Mouse (Mus musculus): ENCODE data around the gene Psmc5.
A peak's percentile ranks its signal among the peaks of the same experiment; 100 is the strongest.
"Not testable (repeated sequence)": the region's sequence is repeated elsewhere in the genome, so short reads cannot be mapped to it uniquely, and the experiment has no call there.

The Psmc5 gene

GRCm38 (mm10) chr11:106255685-106256451 is at the start of gene Psmc5, which contains the start of gene Ftsj3:
Gene Psmc5, plus strand, starts transcription at chr11:106256154.
Gene Ftsj3, minus strand, starts transcription at chr11:106256079.
- DNase-seq (ENCODE audit: low spot score in 2 of 2), result peak; percentile 94 to 97

- DNase-seq (ENCODE audit: low spot score in 2 of 2), result no peak
Measured at GRCm38 (mm10) chr11:106212771-106213170, 43.2 kb upstream of the Psmc5 start.

GRCm38 (mm10) chr11:106214856-106215255 is 41.1 kb upstream of the Psmc5 start:
- no peak for DNase-seq (ENCODE audit: low spot score in 2 of 2)

- DNase-seq (ENCODE audit: low spot score in 2 of 2), result no peak
Measured at GRCm38 (mm10) chr11:106215450-106215859, 40.5 kb upstream of the Psmc5 start.

GRCm38 (mm10) chr11:106215927-106216729 is 39.8 kb upstream of the Psmc5 start, which contains the start of gene Ccdc47:
Gene Ccdc47, minus strand, starts transcription at chr11:106216344.
- peak; percentile 94 to 97 for DNase-seq (ENCODE audit: low spot score in 2 of 2)

GRCm38 (mm10) chr11:106216730-106217490 is 39.0 kb upstream of the Psmc5 start, which contains the start of gene Ddx42:
Gene Ddx42, plus strand, starts transcription at chr11:106216926.
- DNase-seq (ENCODE audit: low spot score in 2 of 2), result peak; percentile 92 to 94

- DNase-seq (ENCODE audit: low spot score in 2 of 2), result no peak
Measured at GRCm38 (mm10) chr11:106220603-106221002, 35.4 kb upstream of the Psmc5 start.

GRCm38 (mm10) chr11:106233978-106234377 is 22.0 kb upstream of the Psmc5 start:
- not testable (repeated sequence) for DNase-seq (ENCODE audit: low spot score in 2 of 2)

GRCm38 (mm10) chr11:106246834-106247233 is 9.1 kb upstream of the Psmc5 start:
- peak in 1 of 2 experiments; percentile 9 for DNase-seq (ENCODE audit: low spot score in 2 of 2)

GRCm38 (mm10) chr11:106249326-106249725 is 6.6 kb upstream of the Psmc5 start:
- DNase-seq (ENCODE audit: low spot score in 2 of 2), result no peak

GRCm38 (mm10) chr11:106254767-106255166 is 1.2 kb upstream of the Psmc5 start:
- DNase-seq (ENCODE audit: low spot score in 2 of 2), result no peak

GRCm38 (mm10) chr11:106255174-106255573 is 780 bp upstream of the Psmc5 start:
- no peak for DNase-seq (ENCODE audit: low spot score in 2 of 2)

- DNase-seq (ENCODE audit: low spot score in 2 of 2), result no peak
Measured at GRCm38 (mm10) chr11:106256775-106257174, 821 bp downstream of the Psmc5 start.

GRCm38 (mm10) chr11:106260826-106261450 is 5.0 kb downstream of the Psmc5 start:
- no peak for DNase-seq (ENCODE audit: low spot score in 2 of 2)

- no peak for DNase-seq (ENCODE audit: low spot score in 2 of 2)
Measured at GRCm38 (mm10) chr11:106263963-106264362, 8.0 kb downstream of the Psmc5 start.

GRCm38 (mm10) chr11:106264988-106265387 is 9.0 kb downstream of the Psmc5 start:
- no peak for DNase-seq (ENCODE audit: low spot score in 2 of 2)

GRCm38 (mm10) chr11:106265570-106265969 is 9.6 kb downstream of the Psmc5 start:
- no peak for DNase-seq (ENCODE audit: low spot score in 2 of 2)

GRCm38 (mm10) chr11:106266431-106266830 is 10.5 kb downstream of the Psmc5 start:
- DNase-seq (ENCODE audit: low spot score in 2 of 2), result no peak

- DNase-seq (ENCODE audit: low spot score in 2 of 2), result no peak
Measured at GRCm38 (mm10) chr11:106267311-106267852, 11.4 kb downstream of the Psmc5 start.

GRCm38 (mm10) chr11:106267871-106268270 is 11.9 kb downstream of the Psmc5 start:
- DNase-seq (ENCODE audit: low spot score in 2 of 2), result no peak
